Mouse (Mus musculus) limb, embryonic 11.5 days (tissue): ENCODE results near the gene Pik3r5. TPM values are rescaled to one million over a fixed set of nuclear protein-coding genes. Genes with fewer than 3 reads are reported as not detected.

ENCODE experiments used
- ATAC-seq: fragments of 200-750 bp; cut with Nextera tagmentation; 2 replicates; pipeline ENCODE4 v1.8.0; 2017; ENCODE audit warnings: low read depth; ENCODE audit not compliant: insufficient number of reproducible peaks, low FRiP score, low TSS enrichment
- DNase-seq: peaks from one replicate; pipeline ENCODE4 v3.0.0-alpha.2; 2015; ENCODE audit warnings: low spot score
- H3K27ac ChIP-seq: fragments of 300-500 bp; sonication (generic); replicated peaks from 2 replicates; pipeline ENCODE4 v1.5.1; 2014; ENCODE audit warnings: low read depth, mild to moderate bottlenecking, low read length
- H3K27me3 ChIP-seq: fragments of 300-500 bp; sonication (generic); 2 replicates; pipeline ENCODE4 v1.6.1; 2014; ENCODE audit warnings: mild to moderate bottlenecking, low read length, mixed read lengths; ENCODE audit not compliant: control insufficient read depth, insufficient read depth
- H3K36me3 ChIP-seq: fragments of 300-500 bp; sonication (generic); 2 replicates; pipeline ENCODE4 v1.6.1; 2014; ENCODE audit warnings: mild to moderate bottlenecking, low read length, moderate library complexity, mixed read lengths; ENCODE audit not compliant: control insufficient read depth, insufficient read depth
- H3K4me1 ChIP-seq: fragments of 300-500 bp; sonication (generic); 2 replicates; pipeline ENCODE4 v1.6.1; 2014; ENCODE audit warnings: low read length, mixed read lengths; ENCODE audit not compliant: control insufficient read depth, insufficient read depth
- H3K4me2 ChIP-seq: fragments of 300-500 bp; sonication (generic); 2 replicates; pipeline ENCODE4 v1.6.1; 2014; ENCODE audit warnings: low read depth, mild to moderate bottlenecking, moderate library complexity; ENCODE audit not compliant: severe bottlenecking
- H3K4me3 ChIP-seq: fragments of 300-500 bp; sonication (generic); 2 replicates; pipeline ENCODE4 v1.5.1; 2014; ENCODE audit warnings: low read depth, low read length
- H3K9ac ChIP-seq: fragments of 300-500 bp; sonication (generic); 2 replicates; pipeline ENCODE4 v1.6.1; 2014; ENCODE audit warnings: mild to moderate bottlenecking, low read length
- H3K9me3 ChIP-seq: fragments of 300-500 bp; sonication (generic); 2 replicates; pipeline ENCODE4 v1.6.1; 2016; ENCODE audit warnings: low read length; ENCODE audit not compliant: control insufficient read depth
- WGBS: fragments of 180-500 bp; shearing (Covaris S2); extraction: QIAGEN DNeasy Blood & Tissue Kit; methylation state at CpG from one replicate; pipeline ENCODE4 v1.1.7; 2014; 5-methylcytosine and 5-hydroxymethylcytosine counted together
- polyA plus RNA-seq: library from polyadenylated mRNA; unstranded; fragments of >200 nt; fragmentation: Nextera tagmentation; extraction: Ambion mirVana; gene quantifications from 2 replicates; pipeline ENCODE4 v1.2.1, GENCODE M21; 2014

The Pik3r5 gene
- polyA plus RNA-seq, 1 experiment from 2014 or later: 1.2 TPM

- 80% methylated on average over 8 of the region's 8 CpGs for WGBS
- DNase-seq (no peak), ATAC-seq (no peak)
- Histone ChIP-seq H3K4me2 (no peak overlapping the region), H3K9ac (no peak overlapping the region), H3K27ac (no peak overlapping the region), H3K4me1 (no peaks in the 10 kb centered on the region), H3K36me3 (no peaks in the 10 kb centered on the region), H3K4me3 (no peak overlapping the region), H3K9me3 (no peaks in the 10 kb centered on the region), H3K27me3 (no peaks in the 10 kb centered on the region)
These were observed 67.2 kb downstream of the Pik3r5 start for GRCm38 (mm10) chr11:68498999-68499699.

DNA sequence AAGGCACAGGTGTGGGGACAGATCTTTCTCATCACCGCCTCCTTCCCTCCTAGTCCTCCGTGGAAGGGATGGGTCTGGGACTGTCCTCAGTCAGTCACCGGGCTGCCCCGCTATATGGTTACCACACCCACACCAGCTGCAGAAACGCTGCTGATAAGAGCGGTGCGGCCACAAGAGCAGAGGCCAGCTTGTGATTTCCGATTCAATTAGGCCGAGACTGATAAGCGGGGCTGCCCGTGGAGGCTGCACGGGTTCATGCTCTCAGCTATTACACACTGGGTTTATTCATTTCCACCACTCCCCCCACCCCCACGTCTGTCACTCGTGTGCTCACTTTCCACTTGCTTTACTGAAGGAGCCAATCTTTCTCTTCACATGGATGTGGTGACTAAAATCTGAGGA lies 69.0 kb downstream of the Pik3r5 start:
- no peak overlapping the region for H3K9ac ChIP-seq
- no peak overlapping the region for H3K27ac ChIP-seq
- no peaks in the 10 kb centered on the region for H3K4me1 ChIP-seq
- no peak overlapping the region for H3K4me2 ChIP-seq
- H3K36me3 ChIP-seq: no peaks in the 10 kb centered on the region
- H3K27me3 ChIP-seq: no peaks in the 10 kb centered on the region
- WGBS: 69% methylated on average over 14 of the region's 14 CpGs
- H3K4me3 ChIP-seq: no peak overlapping the region
- no peaks in the 10 kb centered on the region for H3K9me3 ChIP-seq
- no peak for ATAC-seq
- DNase-seq: no peak

GRCm38 (mm10) chr11:68502408-68502807 lies 70.5 kb downstream of the Pik3r5 start:
- H3K27me3 ChIP-seq: no peaks in the 10 kb centered on the region
- H3K9me3 ChIP-seq: no peaks in the 10 kb centered on the region
- H3K4me3 ChIP-seq: no peak overlapping the region
- DNase-seq (no peak), ATAC-seq (no peak)
- H3K9ac ChIP-seq: no peak overlapping the region
- no peak overlapping the region for H3K27ac ChIP-seq
- no peaks in the 10 kb centered on the region for H3K4me1 ChIP-seq
- 63% methylated on average over 2 of the region's 2 CpGs for WGBS
- H3K4me2 ChIP-seq: no peak overlapping the region
- H3K36me3 ChIP-seq: no peaks in the 10 kb centered on the region

GRCm38 (mm10) chr11:68502902-68503629 lies 71.1 kb downstream of the Pik3r5 start, which contains the start of gene Pik3r6:
Pik3r6 (plus strand) TSS chr11:68503019.
- Histone ChIP-seq H3K4me2 (no peak within 1 kb of the TSS), H3K36me3 (no peaks in the 10 kb centered on the region), H3K27ac (no peak within 1 kb of the TSS), H3K9me3 (no peaks in the 10 kb centered on the region), H3K4me1 (no peaks in the 10 kb centered on the region), H3K9ac (no peak within 1 kb of the TSS), H3K4me3 (no peak within 1 kb of the TSS), H3K27me3 (no peaks in the 10 kb centered on the region)
- WGBS: 87% methylated on average over 8 of the region's 8 CpGs
- no peak for ATAC-seq
- DNase-seq: no peak

DNA sequence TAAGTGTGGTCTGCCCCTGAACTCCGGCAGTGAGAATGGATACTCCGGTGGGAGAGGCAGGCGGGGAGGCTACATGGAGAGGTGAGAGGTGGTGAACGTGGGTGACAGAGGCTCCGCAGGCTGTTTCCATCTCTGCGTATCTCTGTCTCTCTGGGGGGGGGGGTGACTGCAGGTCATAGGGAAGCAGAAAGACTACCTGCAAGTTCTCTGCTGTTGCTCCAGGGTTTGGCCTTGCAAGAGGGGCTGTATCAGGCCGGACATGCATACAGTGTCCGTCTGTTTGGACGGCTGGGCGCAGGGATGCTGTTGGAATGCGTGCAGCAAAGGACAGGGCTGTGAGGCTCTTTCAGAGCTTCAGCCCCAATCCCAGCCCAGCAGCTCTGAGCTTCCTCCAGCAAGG lies 73.0 kb downstream of the Pik3r5 start:
- Histone ChIP-seq H3K36me3 (no peaks in the 10 kb centered on the region), H3K9ac (no peak overlapping the region; the same call in 1 of the 2 replicates), H3K27ac (no peak overlapping the region), H3K4me1 (no peaks in the 10 kb centered on the region), H3K9me3 (no peaks in the 10 kb centered on the region), H3K4me3 (no peak overlapping the region), H3K4me2 (no peak overlapping the region), H3K27me3 (no peaks in the 10 kb centered on the region)
- DNase-seq: no peak
- 82% methylated on average over 11 of the region's 11 CpGs for WGBS
- no peak for ATAC-seq

DNA sequence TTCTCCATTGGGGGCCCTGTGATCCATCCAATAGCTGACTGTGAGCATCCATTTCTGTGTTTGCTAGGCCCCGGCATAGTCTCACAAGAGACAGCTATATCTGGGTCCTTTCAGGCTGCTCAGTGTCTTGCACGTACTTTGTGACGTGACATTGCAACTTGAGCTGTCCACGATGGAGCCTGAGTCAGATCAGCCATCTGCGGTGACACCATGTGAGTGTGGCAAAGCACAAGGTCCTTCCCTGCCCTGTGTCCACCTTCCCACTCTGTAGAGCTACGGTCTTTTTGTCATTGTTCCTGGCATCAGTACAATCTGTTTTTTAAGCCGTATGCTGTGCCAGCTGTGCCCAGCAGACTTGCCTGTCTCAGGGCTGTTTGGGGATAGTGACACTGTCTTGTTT lies 75.3 kb downstream of the Pik3r5 start:
- H3K36me3 ChIP-seq: no peaks in the 10 kb centered on the region
- no peak overlapping the region for H3K27ac ChIP-seq
- no peak overlapping the region for H3K4me3 ChIP-seq
- ATAC-seq (no peak), DNase-seq (no peak)
- no peaks in the 10 kb centered on the region for H3K27me3 ChIP-seq
- H3K9ac ChIP-seq: no peak overlapping the region
- H3K4me1 ChIP-seq: no peaks in the 10 kb centered on the region
- H3K9me3 ChIP-seq: no peaks in the 10 kb centered on the region
- WGBS: 89% methylated on average over 7 of the region's 7 CpGs
- no peak overlapping the region for H3K4me2 ChIP-seq

DNA sequence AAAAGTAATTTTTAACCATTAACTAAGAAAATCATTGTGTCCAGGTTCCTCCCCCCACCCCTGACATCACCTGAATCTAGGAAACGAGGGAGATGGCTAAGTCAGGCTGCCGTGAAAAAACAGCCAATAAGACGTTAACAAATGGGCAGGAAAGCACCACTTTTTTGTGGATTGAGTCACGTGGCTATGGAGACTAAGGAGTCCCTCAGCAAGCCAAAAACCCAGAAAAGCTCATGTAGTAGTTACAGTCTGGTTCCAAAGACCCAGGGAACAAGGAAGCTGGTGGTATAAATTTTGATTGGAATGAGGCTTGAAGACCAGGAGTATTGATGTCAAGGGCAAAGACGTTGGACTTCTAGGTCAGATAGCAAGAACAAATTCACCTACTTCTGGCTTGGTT lies 76.7 kb downstream of the Pik3r5 start:
- 70% methylated on average over 5 of the region's 5 CpGs for WGBS

DNA sequence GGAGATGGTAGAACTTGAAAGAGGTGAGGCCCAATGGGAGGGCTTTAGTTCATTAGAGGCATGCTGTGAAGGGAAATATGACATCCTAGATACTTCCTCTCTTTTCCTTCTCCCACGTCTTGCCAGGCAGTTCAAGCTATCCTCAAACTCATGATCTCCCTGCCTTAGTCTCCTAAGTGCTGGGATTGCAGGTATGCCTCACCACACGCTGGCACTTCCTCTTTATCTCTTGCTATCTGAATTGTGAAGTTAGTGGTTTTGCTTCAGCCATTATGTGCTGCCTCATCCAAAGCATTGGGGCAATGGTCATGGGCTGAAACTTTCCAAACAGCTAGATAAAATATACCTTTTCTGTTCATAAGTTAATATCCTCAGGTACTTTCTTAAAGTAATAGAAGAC lies 77.3 kb downstream of the Pik3r5 start:
- no peak for DNase-seq
- Histone ChIP-seq H3K4me3 (no peak overlapping the region), H3K27ac (no peak overlapping the region), H3K9ac (no peak overlapping the region), H3K9me3 (no peaks in the 10 kb centered on the region), H3K36me3 (no peaks in the 10 kb centered on the region), H3K27me3 (no peaks in the 10 kb centered on the region), H3K4me2 (no peak overlapping the region), H3K4me1 (no peaks in the 10 kb centered on the region)
- no peak for ATAC-seq
- WGBS: 73% methylated on average over 2 of the region's 2 CpGs

More for the DNA sequence above, 76.7 kb downstream of the Pik3r5 start:
- Histone ChIP-seq H3K4me1 (no peaks in the 10 kb centered on the region), H3K27me3 (no peaks in the 10 kb centered on the region), H3K4me2 (no peak overlapping the region), H3K9me3 (no peaks in the 10 kb centered on the region), H3K36me3 (no peaks in the 10 kb centered on the region), H3K9ac (no peak overlapping the region), H3K4me3 (no peak overlapping the region), H3K27ac (no peak overlapping the region)
- no peak for ATAC-seq
- DNase-seq: no peak
